Mouse (Mus musculus): ENCODE measurements at regions not wholly inside any gene's neighbourhood (a gene's known extent, or its start where the extent isn't known, plus 50 kb on each side); places are given as distances from the start of the nearest gene placed in this dataset.

DNA sequence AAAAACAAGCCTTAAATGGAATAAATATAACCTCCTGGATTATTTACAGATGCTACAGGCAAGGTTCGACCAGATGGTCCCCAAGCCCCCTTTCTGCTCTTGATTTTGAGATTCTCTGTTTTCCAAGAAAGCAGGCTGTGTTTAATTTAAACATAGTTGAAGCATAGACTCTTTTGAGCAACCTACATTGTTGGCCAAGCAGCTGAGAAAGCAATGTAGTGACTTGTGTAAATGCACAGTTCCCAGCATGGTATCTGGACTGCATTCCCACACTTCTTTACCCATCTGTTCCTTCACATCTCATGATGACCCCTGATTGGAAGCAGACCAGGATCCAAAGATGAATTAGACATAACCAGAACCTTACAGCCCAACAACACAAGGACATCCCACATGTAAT, 120.3 kb upstream of the Tom1l1 start:
- H3K4me3 ChIP-seq (ENCODE audit: insufficient read depth in 1 of 2, low read depth in 2 of 2, low read length in 2 of 2), result no peak overlapping the region
- 24% methylated on average over 1 of the region's 1 CpGs for WGBS (ENCODE audit: insufficient replicate concordance)
- no peak overlapping the region for H3K4me2 ChIP-seq (ENCODE audit: low read depth)
- H3K9me3 ChIP-seq (ENCODE audit: control insufficient read depth, low read length), result no peaks in the 10 kb centered on the region
- H3K27me3 ChIP-seq (ENCODE audit: control insufficient read depth, insufficient read depth, low read length), result no peaks in the 10 kb centered on the region
- TF ChIP-seq CTCF (IDR thresholded peaks at IDR 0.05; ENCODE audit: low read depth), result no peak
- no peak for TF ChIP-seq EP300 (IDR thresholded peaks at IDR 0.05; ENCODE audit: low read depth)
- H3K9ac ChIP-seq (replicated peaks), result no peak overlapping the region
- no peak overlapping the region for H3K27ac ChIP-seq
- no peak for DNase-seq (ENCODE audit: low read depth in 3 of 3, low spot score in 3 of 3)
- no peaks in the 10 kb centered on the region for H3K4me1 ChIP-seq (replicated peaks; ENCODE audit: control insufficient read depth in 2 of 2, insufficient read depth in 2 of 2, low read length in 1 of 2)
- ATAC-seq (ENCODE audit: insufficient read depth), result no peak
- H3K36me3 ChIP-seq (replicated peaks; ENCODE audit: control insufficient read depth, insufficient read depth, low read depth), result no peaks in the 10 kb centered on the region

DNA sequence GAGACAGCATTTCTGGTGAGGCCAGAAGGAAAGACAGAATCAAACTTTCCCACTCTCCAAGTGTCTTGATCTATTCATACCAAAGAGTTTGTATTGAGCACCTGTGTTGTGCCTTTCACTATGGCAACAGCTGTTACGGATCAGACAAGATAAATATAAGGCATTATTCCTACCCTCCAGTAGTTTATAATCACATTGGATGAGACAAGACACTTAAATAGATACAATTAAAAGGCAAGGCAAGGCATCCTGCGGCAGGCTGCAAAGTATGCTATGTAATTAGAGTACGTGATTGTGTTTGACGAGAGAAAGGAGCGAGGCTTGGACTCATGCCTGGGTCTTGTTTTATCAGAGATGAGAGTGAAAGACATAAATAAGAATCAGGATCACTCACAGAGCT, 119.2 kb upstream of the Tom1l1 start:
- H3K9me3 ChIP-seq (ENCODE audit: control insufficient read depth, low read length), result no peaks in the 10 kb centered on the region
- H3K27me3 ChIP-seq (ENCODE audit: control insufficient read depth, insufficient read depth, low read length), result no peaks in the 10 kb centered on the region
- no peaks in the 10 kb centered on the region for H3K36me3 ChIP-seq (replicated peaks; ENCODE audit: control insufficient read depth, insufficient read depth, low read depth)
- no peak overlapping the region for H3K4me2 ChIP-seq (ENCODE audit: low read depth)
- ATAC-seq (ENCODE audit: insufficient read depth) (no peak), DNase-seq (ENCODE audit: low read depth in 3 of 3, low spot score in 3 of 3) (no peak)
- H3K4me3 ChIP-seq (ENCODE audit: insufficient read depth in 1 of 2, low read depth in 2 of 2, low read length in 2 of 2), result no peak overlapping the region
- no peak for TF ChIP-seq EP300 (IDR thresholded peaks at IDR 0.05; ENCODE audit: low read depth)
- no peak for TF ChIP-seq CTCF (IDR thresholded peaks at IDR 0.05; ENCODE audit: low read depth)
- WGBS (ENCODE audit: insufficient replicate concordance), result 68% methylated on average over 5 of the region's 5 CpGs
- no peak overlapping the region for H3K9ac ChIP-seq (replicated peaks)
- H3K4me1 ChIP-seq (replicated peaks; ENCODE audit: control insufficient read depth in 2 of 2, insufficient read depth in 2 of 2, low read length in 1 of 2), result no peaks in the 10 kb centered on the region
- H3K27ac ChIP-seq, result no peak overlapping the region

DNA sequence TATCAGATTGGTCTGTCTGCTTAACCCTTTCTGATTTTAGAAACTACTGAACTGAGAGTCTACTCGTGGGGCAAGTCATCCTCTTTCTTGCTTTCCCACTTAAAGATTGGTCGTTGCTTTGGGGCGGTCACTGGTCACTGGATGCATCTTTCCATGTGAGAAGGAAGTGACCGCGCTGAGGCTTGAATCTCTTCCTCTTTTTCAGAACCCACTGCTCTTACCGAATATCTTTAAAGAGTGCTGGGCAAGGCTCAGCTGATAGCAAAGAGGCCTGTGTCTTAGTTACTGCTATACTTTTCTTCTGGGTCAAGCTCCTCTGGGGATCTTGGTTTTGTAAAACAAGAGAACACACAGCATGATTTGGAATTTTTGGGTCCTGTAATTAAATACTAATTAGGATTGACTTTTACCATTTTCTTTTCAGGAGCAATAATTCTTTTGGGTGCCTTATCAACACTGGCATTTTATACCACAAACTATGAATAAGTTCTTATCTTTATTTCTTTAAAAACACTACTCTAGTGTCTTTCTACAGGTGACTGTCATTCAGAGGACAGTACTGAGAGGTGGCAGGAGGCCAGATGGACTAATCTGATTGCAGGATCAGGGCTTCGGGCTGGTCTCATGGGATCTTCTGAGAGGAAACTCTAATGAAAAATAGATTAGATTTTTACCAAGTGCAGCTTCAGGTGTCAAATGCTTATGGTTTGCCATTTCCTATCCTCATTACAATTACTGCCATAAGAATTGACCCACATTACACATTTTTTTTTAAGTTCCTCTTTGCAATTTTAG, 114.6 kb upstream of the Tom1l1 start:
- Histone ChIP-seq H3K9me3 (ENCODE audit: control insufficient read depth, low read length) (no peaks in the 10 kb centered on the region), H3K27ac (no peak overlapping the region), H3K4me3 (ENCODE audit: insufficient read depth in 1 of 2, low read depth in 2 of 2, low read length in 2 of 2) (no peak overlapping the region), H3K9ac (replicated peaks) (no peak overlapping the region), H3K36me3 (replicated peaks; ENCODE audit: control insufficient read depth, insufficient read depth, low read depth) (no peaks in the 10 kb centered on the region), H3K4me1 (replicated peaks; ENCODE audit: control insufficient read depth in 2 of 2, insufficient read depth in 2 of 2, low read length in 1 of 2) (no peaks in the 10 kb centered on the region), H3K4me2 (ENCODE audit: low read depth) (no peak overlapping the region), H3K27me3 (ENCODE audit: control insufficient read depth, insufficient read depth, low read length) (no peaks in the 10 kb centered on the region)
- TF ChIP-seq CTCF (IDR thresholded peaks at IDR 0.05; ENCODE audit: low read depth) (no peak), EP300 (IDR thresholded peaks at IDR 0.05; ENCODE audit: low read depth) (no peak)
- ATAC-seq (ENCODE audit: insufficient read depth) (no peak), DNase-seq (ENCODE audit: low read depth in 3 of 3, low spot score in 3 of 3) (no peak)
- WGBS (ENCODE audit: insufficient replicate concordance), result 13% methylated on average over 7 of the region's 7 CpGs

DNA sequence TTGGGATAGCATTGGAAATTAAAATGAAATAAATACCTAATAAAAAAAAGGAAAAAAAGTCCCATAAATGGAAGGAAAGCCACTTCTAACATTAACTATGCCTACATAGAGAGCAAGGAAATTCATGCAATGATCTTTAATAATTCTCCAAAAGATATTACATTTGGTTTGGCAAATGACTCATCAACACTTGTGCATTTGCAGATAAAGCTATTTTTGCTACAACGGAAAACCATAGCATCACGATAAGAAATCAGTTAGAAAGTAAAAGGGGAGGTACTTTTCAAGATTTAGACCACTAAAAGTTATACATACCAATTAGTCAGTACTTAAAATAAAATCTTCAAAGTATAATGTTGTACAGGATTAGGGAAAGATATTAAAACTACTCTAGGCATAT, 109.4 kb upstream of the Tom1l1 start:
- no peak overlapping the region for H3K9ac ChIP-seq (replicated peaks)
- H3K4me1 ChIP-seq (replicated peaks; ENCODE audit: control insufficient read depth in 2 of 2, insufficient read depth in 2 of 2, low read length in 1 of 2), result no peaks in the 10 kb centered on the region
- H3K36me3 ChIP-seq (replicated peaks; ENCODE audit: control insufficient read depth, insufficient read depth, low read depth), result no peaks in the 10 kb centered on the region
- DNase-seq (ENCODE audit: low read depth in 3 of 3, low spot score in 3 of 3), result no peak
- TF ChIP-seq EP300 (IDR thresholded peaks at IDR 0.05; ENCODE audit: low read depth), result no peak
- TF ChIP-seq CTCF (IDR thresholded peaks at IDR 0.05; ENCODE audit: low read depth), result no peak
- H3K4me3 ChIP-seq (ENCODE audit: insufficient read depth in 1 of 2, low read depth in 2 of 2, low read length in 2 of 2), result no peak overlapping the region
- H3K4me2 ChIP-seq (ENCODE audit: low read depth), result no peak overlapping the region
- 20% methylated on average over 2 of the region's 2 CpGs for WGBS (ENCODE audit: insufficient replicate concordance)
- no peak for ATAC-seq (ENCODE audit: insufficient read depth)
- no peaks in the 10 kb centered on the region for H3K9me3 ChIP-seq (ENCODE audit: control insufficient read depth, low read length)
- no peak overlapping the region for H3K27ac ChIP-seq
- no peaks in the 10 kb centered on the region for H3K27me3 ChIP-seq (ENCODE audit: control insufficient read depth, insufficient read depth, low read length)

DNA sequence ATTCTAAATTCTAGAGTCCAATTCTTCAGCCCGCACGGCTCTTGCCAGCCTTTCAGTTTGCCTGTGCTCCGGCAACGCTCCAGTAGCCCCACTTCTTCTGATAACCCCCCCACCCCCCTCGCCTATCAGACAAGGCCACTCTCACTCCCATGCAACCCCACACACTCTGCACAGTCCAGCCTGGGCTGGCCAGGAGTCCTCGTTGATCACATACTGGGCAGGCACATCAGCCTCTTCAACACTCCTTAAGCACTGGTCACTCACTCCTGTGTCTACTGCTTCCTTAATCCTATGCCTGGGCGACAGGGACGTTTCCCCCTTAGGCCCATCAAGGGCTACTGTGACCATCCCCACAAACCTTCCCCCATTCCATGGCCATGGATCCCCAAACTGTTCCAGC, 95.4 kb upstream of the Tom1l1 start:
- no peak; the same call in 1 of the 2 replicates for ATAC-seq (ENCODE audit: insufficient read depth)
- WGBS (ENCODE audit: insufficient replicate concordance), result 40% methylated on average over 8 of the region's 8 CpGs

More for the DNA sequence above, 95.4 kb upstream of the Tom1l1 start:
- H3K9me3 ChIP-seq (ENCODE audit: control insufficient read depth, low read length), result no peaks in the 10 kb centered on the region
- H3K9ac ChIP-seq (replicated peaks), result no peak overlapping the region
- no peak overlapping the region for H3K4me2 ChIP-seq (ENCODE audit: low read depth)
- no peaks in the 10 kb centered on the region for H3K27me3 ChIP-seq (ENCODE audit: control insufficient read depth, insufficient read depth, low read length)
- no peak for DNase-seq (ENCODE audit: low read depth in 3 of 3, low spot score in 3 of 3)
- H3K4me3 ChIP-seq (ENCODE audit: insufficient read depth in 1 of 2, low read depth in 2 of 2, low read length in 2 of 2), result no peak overlapping the region
- no peak overlapping the region for H3K27ac ChIP-seq
- TF ChIP-seq EP300 (IDR thresholded peaks at IDR 0.05; ENCODE audit: low read depth) (no peak), CTCF (IDR thresholded peaks at IDR 0.05; ENCODE audit: low read depth) (no peak)
- no peaks in the 10 kb centered on the region for H3K36me3 ChIP-seq (replicated peaks; ENCODE audit: control insufficient read depth, insufficient read depth, low read depth)
- no peaks in the 10 kb centered on the region for H3K4me1 ChIP-seq (replicated peaks; ENCODE audit: control insufficient read depth in 2 of 2, insufficient read depth in 2 of 2, low read length in 1 of 2)

All from liver, embryonic 14.5 days (tissue).